Comparison of ENCODE assay signal across 11 mouse cellular contexts in the genomic region with DNA sequence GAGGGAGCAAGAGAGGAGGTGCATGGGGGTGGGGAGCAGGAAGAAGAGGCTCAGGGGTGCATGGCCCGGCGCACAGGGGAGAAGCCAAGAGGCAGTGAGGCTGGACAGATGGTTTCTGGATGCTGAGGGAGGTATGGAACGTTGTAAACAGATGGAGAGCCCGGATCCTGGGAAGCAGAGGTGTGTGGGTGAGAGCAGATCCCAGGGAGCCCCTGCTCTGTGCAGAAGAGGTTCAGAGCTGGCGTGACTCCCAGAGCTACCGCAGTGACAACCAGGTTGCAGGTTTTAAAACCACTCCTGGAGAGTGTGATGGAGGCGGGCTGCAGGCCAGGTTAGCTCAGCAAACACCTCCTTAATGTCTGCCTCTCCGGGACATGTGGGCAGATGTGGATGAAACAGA. TPM values are rescaled to one million over a fixed set of nuclear protein-coding genes. Genes with fewer than 3 reads are reported as not detected.
DNase-seq lines count a peak whose midpoint lies in the region.
"Had no signal": no experiment of that assay in that cellular context is flagged by ENCODE, and none has a peak within 500 bp of the region (broad histone marks: within the 10 kb centered on the region; RNA-seq: fewer than 3 reads in every experiment).

No protein-coding gene starts in this region.

- DNase-seq in cerebellum, adult 11 months, result peak; percentile 80
- DNase-seq in cerebellum, adult 9-11 months, result peak; percentile 92
- peak; percentile 71 to 87 for DNase-seq in layer of hippocampus, adult 18-20 months (ENCODE audit: low spot score in 2 of 2)
- peak; percentile 47 to 52 for DNase-seq in left cerebral cortex, postnatal 14 days (ENCODE audit: low spot score in 2 of 2)
- no peak for DNase-seq in urinary bladder, postnatal 25 days (ENCODE audit: low spot score)
- DNase-seq in thymus, postnatal 4 days, result no peak
- no peak for DNase-seq in gastrocnemius, postnatal 4 days (ENCODE audit: low spot score in 2 of 2)
- DNase-seq in Muller cell, postnatal 12 days (ENCODE audit: inconsistent ontology term), result no peak
- DNase-seq: heart, adult 18-20 months; kidney, adult 9 months had no signal

- intact Hi-C loops in left cerebral cortex, postnatal 14 days (cut with DNase I), result no loop called here

RNA-seq across cellular contexts. Expression of a gene that starts 28.4 kb away (rescaled TPM):
- total RNA-seq in layer of hippocampus, adult 18-20 months (2021), result 10 to 100 TPM; 40.2 to 45.2 TPM
- 10 to 100 TPM; 25.7 to 27.0 TPM for total RNA-seq in left cerebral cortex, postnatal 14 days (2021)
- under 1 TPM; 0.29 to 0.37 TPM for total RNA-seq in gastrocnemius, postnatal 4 days (2021)
- total RNA-seq: heart, adult 18-20 months; megakaryocyte progenitor cell, adult 5-6 weeks had no signal

Comparison
In these comparisons a context has a peak if more than half of its experiments do, and no peak if none do; other contexts are left out.
1. DNase-seq: peak in cerebellum, adult 11 months (single experiment), cerebellum, adult 9-11 months (single experiment), layer of hippocampus, adult 18-20 months (2 of 2) and left cerebral cortex, postnatal 14 days (2 of 2); none in urinary bladder, postnatal 25 days (single experiment), thymus, postnatal 4 days (single experiment), gastrocnemius, postnatal 4 days (0 of 2) and Muller cell, postnatal 12 days (single experiment).
2. RNA of a gene that starts 28.4 kb away (total RNA-seq): 40.2 to 45.2 TPM in layer of hippocampus, adult 18-20 months and 25.7 to 27.0 TPM in left cerebral cortex, postnatal 14 days; 0.29 to 0.37 TPM in gastrocnemius, postnatal 4 days; every median in the first group is over 10 times any median in the second.